Mouse (Mus musculus): ENCODE measurements around the gene Gps1. TPM values are rescaled to one million over a fixed set of nuclear protein-coding genes. Genes with fewer than 3 reads are reported as not detected.
"Not testable (repeated sequence)": the region's sequence is repeated elsewhere in the genome, so short reads cannot be mapped to it uniquely, and the experiment has no call there.

The Gps1 gene
- 223 and 224 TPM in 2 replicates for polyA plus RNA-seq (2012; rRNA removed)

DNA sequence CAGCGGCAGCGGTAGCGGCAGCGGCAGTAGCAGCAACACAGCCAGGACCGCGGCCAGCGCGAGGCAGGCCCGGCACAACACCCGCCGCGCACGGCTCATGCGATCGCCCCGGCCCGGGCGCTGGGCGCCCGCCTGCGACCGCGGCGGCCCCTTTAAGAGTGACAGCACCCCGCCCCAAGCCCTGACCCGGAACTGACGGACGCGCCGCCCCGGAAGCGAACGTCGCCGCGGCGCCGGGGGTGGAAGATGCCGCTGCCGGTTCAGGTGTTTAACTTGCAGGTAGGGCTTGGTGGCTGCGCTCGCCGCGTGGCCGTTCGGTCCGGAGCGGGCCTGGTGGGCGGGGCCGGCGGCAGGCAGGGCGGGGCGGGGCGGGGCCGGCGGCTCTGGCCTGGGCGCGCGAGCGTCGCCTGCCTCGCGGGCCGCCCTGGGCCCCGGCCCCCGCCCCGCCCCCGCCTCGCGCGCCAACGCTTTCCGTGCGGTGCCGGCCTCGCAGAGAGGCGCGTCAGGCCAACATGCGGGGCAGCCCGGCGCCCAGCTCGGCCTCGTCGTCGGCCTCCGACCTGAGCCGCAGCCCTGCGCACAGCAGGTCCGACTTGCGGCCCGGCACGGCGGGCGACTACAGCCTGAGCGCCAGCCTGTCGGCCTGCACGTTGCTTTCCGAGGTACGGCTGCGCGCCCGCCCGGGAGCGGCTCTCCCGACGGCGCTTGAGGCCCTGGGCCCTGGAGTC, at the start of gene Gps1, which contains the start of gene Rfng:
TSS of gene Gps1 (plus strand) at position 209 of the 728 bp plus-strand sequence.
TSS of gene Rfng (minus strand) at position 144 of the 728 bp plus-strand sequence.
- Histone ChIP-seq H3K27ac (ENCODE audit: insufficient read depth, low read length) (peak within 1 kb of the TSS; percentile 91), H3K4me1 (ENCODE audit: control insufficient read depth, insufficient read depth, low read length) (peaks cover 3% of the 10 kb centered on the region; the same call in 1 of the 2 replicates), H3K4me3 (ENCODE audit: insufficient read depth, low read length) (peak within 1 kb of the TSS; percentile 78)
- peak; percentile 34; the same call in 1 of the 2 replicates for TF ChIP-seq POLR2A (IDR thresholded peaks at IDR 0.05; ENCODE audit: extremely low read depth, insufficient read depth, low read length)
- TF ChIP-seq CTCF (IDR thresholded peaks at IDR 0.05; ENCODE audit: extremely low read depth, insufficient read depth, low read length), result no peak

DNA sequence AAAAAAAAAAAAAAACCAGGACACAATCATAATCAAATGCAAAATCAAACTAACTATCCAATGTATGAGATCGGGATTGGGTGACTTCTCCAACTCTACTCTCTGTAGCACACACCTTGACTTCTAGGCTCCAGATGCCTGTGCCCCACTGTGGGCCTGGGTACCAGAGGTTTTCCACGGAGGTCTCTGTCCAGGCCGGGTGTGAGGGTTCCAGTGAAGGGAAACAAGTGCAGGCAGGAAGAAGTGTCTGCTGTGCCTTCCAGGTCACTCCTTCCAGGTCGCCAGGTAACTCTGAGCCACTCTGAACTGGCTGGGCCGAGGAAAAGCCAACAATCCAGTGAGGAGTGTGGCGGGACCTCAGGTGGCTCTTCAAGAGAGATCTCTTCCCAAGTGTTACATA, 47.6 kb upstream of the Gps1 start:
- Histone ChIP-seq H3K27ac (ENCODE audit: insufficient read depth, low read length) (no peak overlapping the region), H3K4me3 (ENCODE audit: insufficient read depth, low read length) (no peak overlapping the region), H3K4me1 (ENCODE audit: control insufficient read depth, insufficient read depth, low read length) (no peaks in the 10 kb centered on the region)
- TF ChIP-seq CTCF (IDR thresholded peaks at IDR 0.05; ENCODE audit: extremely low read depth, insufficient read depth, low read length) (no peak), POLR2A (IDR thresholded peaks at IDR 0.05; ENCODE audit: extremely low read depth, insufficient read depth, low read length) (no peak)

DNA sequence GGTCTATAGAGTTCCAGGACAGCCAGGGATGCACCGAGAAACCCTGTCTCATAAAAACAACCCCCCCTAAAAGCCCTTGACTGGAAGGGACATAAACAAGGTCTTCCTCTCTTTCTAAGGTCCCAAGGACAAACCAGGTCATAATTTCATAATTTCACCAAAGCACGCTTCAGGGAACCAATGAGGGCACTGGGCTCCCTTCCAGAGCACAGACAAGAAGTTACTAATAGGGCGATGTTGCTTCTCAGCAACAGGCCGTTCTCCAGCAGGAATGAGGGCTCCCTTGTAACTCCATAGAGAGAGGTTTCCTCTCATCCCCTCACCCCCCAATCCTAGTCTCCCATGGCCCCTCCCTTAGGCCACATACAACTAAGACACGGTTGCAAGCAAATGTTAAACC, 43.1 kb upstream of the Gps1 start:
- H3K4me1 ChIP-seq (ENCODE audit: control insufficient read depth, insufficient read depth, low read length), result no peaks in the 10 kb centered on the region
- H3K4me3 ChIP-seq (ENCODE audit: insufficient read depth, low read length), result no peak overlapping the region
- TF ChIP-seq POLR2A (IDR thresholded peaks at IDR 0.05; ENCODE audit: extremely low read depth, insufficient read depth, low read length), result no peak
- no peak for TF ChIP-seq CTCF (IDR thresholded peaks at IDR 0.05; ENCODE audit: extremely low read depth, insufficient read depth, low read length)
- no peak overlapping the region for H3K27ac ChIP-seq (ENCODE audit: insufficient read depth, low read length)

- Histone ChIP-seq H3K27ac (ENCODE audit: insufficient read depth, low read length) (no peak overlapping the region), H3K4me3 (ENCODE audit: insufficient read depth, low read length) (no peak overlapping the region), H3K4me1 (ENCODE audit: control insufficient read depth, insufficient read depth, low read length) (no peaks in the 10 kb centered on the region)
- TF ChIP-seq CTCF (IDR thresholded peaks at IDR 0.05; ENCODE audit: extremely low read depth, insufficient read depth, low read length) (no peak), POLR2A (IDR thresholded peaks at IDR 0.05; ENCODE audit: extremely low read depth, insufficient read depth, low read length) (no peak)
These were observed 39.9 kb upstream of the Gps1 start for GRCm38 (mm10) chr11:120744121-120744701.

GRCm38 (mm10) chr11:120747974-120748373, 36.1 kb upstream of the Gps1 start:
- Histone ChIP-seq H3K4me1 (ENCODE audit: control insufficient read depth, insufficient read depth, low read length) (no peaks in the 10 kb centered on the region), H3K27ac (ENCODE audit: insufficient read depth, low read length) (no peak overlapping the region), H3K4me3 (ENCODE audit: insufficient read depth, low read length) (no peak overlapping the region)
- no peak for TF ChIP-seq CTCF (IDR thresholded peaks at IDR 0.05; ENCODE audit: extremely low read depth, insufficient read depth, low read length)
- no peak for TF ChIP-seq POLR2A (IDR thresholded peaks at IDR 0.05; ENCODE audit: extremely low read depth, insufficient read depth, low read length)

GRCm38 (mm10) chr11:120749430-120749829, 34.6 kb upstream of the Gps1 start:
- no peak overlapping the region for H3K4me3 ChIP-seq (ENCODE audit: insufficient read depth, low read length)
- H3K27ac ChIP-seq (ENCODE audit: insufficient read depth, low read length), result no peak overlapping the region
- TF ChIP-seq POLR2A (IDR thresholded peaks at IDR 0.05; ENCODE audit: extremely low read depth, insufficient read depth, low read length) (no peak), CTCF (IDR thresholded peaks at IDR 0.05; ENCODE audit: extremely low read depth, insufficient read depth, low read length) (peak; percentile 26; the same call in 1 of the 2 replicates)
- H3K4me1 ChIP-seq (ENCODE audit: control insufficient read depth, insufficient read depth, low read length), result no peaks in the 10 kb centered on the region

- Histone ChIP-seq H3K4me3 (ENCODE audit: insufficient read depth, low read length) (no peak overlapping the region), H3K27ac (ENCODE audit: insufficient read depth, low read length) (no peak overlapping the region), H3K4me1 (ENCODE audit: control insufficient read depth, insufficient read depth, low read length) (no peaks in the 10 kb centered on the region)
- TF ChIP-seq CTCF (IDR thresholded peaks at IDR 0.05; ENCODE audit: extremely low read depth, insufficient read depth, low read length) (no peak), POLR2A (IDR thresholded peaks at IDR 0.05; ENCODE audit: extremely low read depth, insufficient read depth, low read length) (no peak)
These were observed 32.5 kb upstream of the Gps1 start for GRCm38 (mm10) chr11:120751606-120752005.

DNA sequence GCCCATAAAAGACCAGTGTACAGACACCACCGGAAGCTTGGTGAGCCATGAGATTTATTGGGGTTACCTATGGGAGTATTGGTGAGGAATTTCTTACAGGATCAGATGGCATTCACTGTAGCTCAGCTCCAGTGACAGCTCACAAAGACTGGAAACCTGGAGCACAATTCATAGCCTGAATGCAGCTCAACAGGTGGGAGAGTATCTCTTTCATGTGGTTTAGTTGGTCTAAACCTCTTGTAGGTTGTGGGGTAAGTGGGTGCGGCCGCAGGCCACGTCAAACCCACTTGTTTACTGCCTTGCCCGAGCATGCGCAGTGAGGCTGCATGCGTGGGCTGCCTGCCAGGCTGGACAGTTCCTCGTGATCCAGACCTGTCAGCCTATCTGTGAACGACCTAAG, 23.8 kb upstream of the Gps1 start:
- no peak overlapping the region for H3K27ac ChIP-seq (ENCODE audit: insufficient read depth, low read length)
- H3K4me1 ChIP-seq (ENCODE audit: control insufficient read depth, insufficient read depth, low read length), result no peaks in the 10 kb centered on the region
- H3K4me3 ChIP-seq (ENCODE audit: insufficient read depth, low read length), result no peak overlapping the region
- no peak for TF ChIP-seq POLR2A (IDR thresholded peaks at IDR 0.05; ENCODE audit: extremely low read depth, insufficient read depth, low read length)
- no peak for TF ChIP-seq CTCF (IDR thresholded peaks at IDR 0.05; ENCODE audit: extremely low read depth, insufficient read depth, low read length)

DNA sequence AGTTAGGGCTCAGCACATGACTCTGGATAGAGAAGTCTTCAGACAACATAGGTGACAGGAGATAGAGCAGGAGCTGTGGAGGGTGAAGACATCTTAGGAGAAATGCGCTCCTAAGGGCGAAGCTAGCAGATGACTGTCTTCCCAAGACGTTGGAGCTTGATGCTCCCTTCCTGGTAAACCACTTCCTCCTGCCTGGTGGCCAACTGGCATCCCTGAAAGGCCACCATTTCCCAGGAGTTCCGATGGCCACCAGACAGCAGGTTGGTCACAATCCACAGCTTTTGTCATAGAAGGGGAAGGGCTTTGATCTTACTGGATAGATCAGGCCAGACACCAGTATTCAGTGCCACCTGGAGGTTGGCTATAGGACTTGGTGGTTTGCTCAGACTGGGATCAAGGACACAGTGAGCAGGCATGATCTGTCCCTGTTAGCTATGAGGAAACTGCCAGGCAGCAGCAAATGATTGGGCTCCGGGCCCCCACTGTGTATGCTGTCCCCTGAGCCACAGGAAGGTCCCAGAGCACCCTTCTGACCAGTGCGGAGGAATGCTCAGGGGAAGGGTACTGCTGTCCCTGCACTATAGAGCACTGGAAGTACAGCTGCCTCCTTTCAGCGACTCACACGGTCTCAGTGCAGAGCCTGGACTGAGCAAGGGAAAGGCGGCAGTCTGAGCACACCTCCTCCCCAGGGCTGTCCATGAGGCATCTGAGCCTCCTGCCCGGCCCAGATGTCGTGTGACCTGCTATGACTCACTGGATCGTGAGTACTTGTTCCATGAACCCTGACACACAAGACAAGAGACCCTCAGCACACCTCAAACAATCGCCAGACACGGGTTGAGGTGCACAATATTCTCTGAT, 22.0 kb upstream of the Gps1 start:
- Histone ChIP-seq H3K4me3 (ENCODE audit: insufficient read depth, low read length) (no peak overlapping the region), H3K27ac (ENCODE audit: insufficient read depth, low read length) (no peak overlapping the region), H3K4me1 (ENCODE audit: control insufficient read depth, insufficient read depth, low read length) (no peaks in the 10 kb centered on the region)
- TF ChIP-seq POLR2A (IDR thresholded peaks at IDR 0.05; ENCODE audit: extremely low read depth, insufficient read depth, low read length), result no peak
- TF ChIP-seq CTCF (IDR thresholded peaks at IDR 0.05; ENCODE audit: extremely low read depth, insufficient read depth, low read length), result no peak

- H3K4me3 ChIP-seq (ENCODE audit: insufficient read depth, low read length); H3K4me1 ChIP-seq (ENCODE audit: control insufficient read depth, insufficient read depth, low read length); H3K27ac ChIP-seq (ENCODE audit: insufficient read depth, low read length): not testable (repeated sequence)
These were observed 21.4 kb upstream of the Gps1 start, which contains the start of gene Hmga1b for GRCm38 (mm10) chr11:120762672-120763041. Gene Hmga1b, plus strand, starts transcription at chr11:120762794.

GRCm38 (mm10) chr11:120763121-120763999, 20.7 kb upstream of the Gps1 start:
- not testable (repeated sequence) for H3K4me3 ChIP-seq (ENCODE audit: insufficient read depth, low read length); H3K27ac ChIP-seq (ENCODE audit: insufficient read depth, low read length); H3K4me1 ChIP-seq (ENCODE audit: control insufficient read depth, insufficient read depth, low read length)

GRCm38 (mm10) chr11:120767023-120767422, 17.0 kb upstream of the Gps1 start:
- not testable (repeated sequence) for H3K4me3 ChIP-seq (ENCODE audit: insufficient read depth, low read length); H3K4me1 ChIP-seq (ENCODE audit: control insufficient read depth, insufficient read depth, low read length); H3K27ac ChIP-seq (ENCODE audit: insufficient read depth, low read length)
